Mouse (Mus musculus) limb, embryonic 14.5 days (tissue): ENCODE results near the gene Chst3. TPM values are rescaled to one million over a fixed set of nuclear protein-coding genes. Genes with fewer than 3 reads are reported as not detected.
"Not testable (repeated sequence)": the region's sequence is repeated elsewhere in the genome, so short reads cannot be mapped to it uniquely, and the experiment has no call there.

Source experiments
- ATAC-seq: fragments of 200-750 bp; cut with Nextera tagmentation; 2 replicates; pipeline ENCODE4 v1.8.0; 2017; ENCODE audit warnings: low read depth, moderate number of reproducible peaks, moderate TSS enrichment; ENCODE audit not compliant: low FRiP score
- DNase-seq: peaks from one replicate; pipeline ENCODE4 v3.0.0-alpha.2; 2015; ENCODE audit warnings: low spot score
- H3K27ac ChIP-seq: fragments of 300-500 bp; sonication (generic); replicated peaks from 2 replicates; pipeline ENCODE4 v1.5.1; 2014; ENCODE audit warnings: low read depth, mild to moderate bottlenecking, low read length, moderate library complexity, mixed read lengths
- H3K27me3 ChIP-seq: fragments of 300-500 bp; sonication (generic); 2 replicates; pipeline ENCODE4 v1.6.1; 2014; ENCODE audit warnings: low read length, mixed read lengths; ENCODE audit not compliant: control insufficient read depth, insufficient read depth
- H3K36me3 ChIP-seq: fragments of 300-500 bp; sonication (generic); 2 replicates; pipeline ENCODE4 v1.6.1; 2014; ENCODE audit warnings: mild to moderate bottlenecking, low read length, moderate library complexity, mixed read lengths; ENCODE audit not compliant: control insufficient read depth, insufficient read depth
- H3K4me1 ChIP-seq: fragments of 300-500 bp; sonication (generic); 2 replicates; pipeline ENCODE4 v1.6.1; 2014; ENCODE audit warnings: antibody characterized with exemption, low read length, mixed read lengths; ENCODE audit not compliant: control insufficient read depth, insufficient read depth
- H3K4me2 ChIP-seq: fragments of 300-500 bp; sonication (generic); replicated peaks from 2 replicates; pipeline ENCODE4 v1.6.1; 2014; ENCODE audit warnings: low read depth, mild to moderate bottlenecking, low read length, moderate library complexity; ENCODE audit not compliant: severe bottlenecking
- H3K4me3 ChIP-seq: fragments of 300-500 bp; sonication (generic); replicated peaks from 2 replicates; pipeline ENCODE4 v1.5.1; 2014; ENCODE audit warnings: low read length
- H3K9ac ChIP-seq: fragments of 300-500 bp; sonication (generic); 2 replicates; pipeline ENCODE4 v1.6.1; 2014; ENCODE audit warnings: mild to moderate bottlenecking, low read depth, low read length, moderate library complexity; ENCODE audit not compliant: severe bottlenecking
- H3K9me3 ChIP-seq: fragments of 300-500 bp; sonication (generic); 2 replicates; pipeline ENCODE4 v1.6.1; 2016; ENCODE audit warnings: low read length; ENCODE audit not compliant: control insufficient read depth
- POLR2A ChIP-seq: fragments of 200-500 bp; IDR thresholded peaks from 2 replicates; pipeline ENCODE4 v1.8.0; 2012; ENCODE audit warnings: inconsistent platforms, mild to moderate bottlenecking, moderate library complexity, borderline replicate concordance; ENCODE audit not compliant: insufficient read depth, insufficient read length; ENCODE audit errors: extremely low read depth
- WGBS: fragments of 180-500 bp; shearing (Covaris S2); extraction: QIAGEN DNeasy Blood & Tissue Kit; methylation state at CpG from one replicate; pipeline ENCODE4 v1.1.7; 2014; 5-methylcytosine and 5-hydroxymethylcytosine counted together
- polyA plus RNA-seq, 2 experiments: library from polyadenylated mRNA; depleted of rRNA in 1 of 2; stranded (reverse) in 1 of 2; unstranded in 1 of 2; fragments of >200 nt; fragmentation: Nextera tagmentation in 1 of 2; extraction: Ambion mirVana in 1 of 2; gene quantifications; 2 replicates each; pipeline versions ENCODE4 v1.2.1 to v1.2.3; 2012 to 2014

Gene Chst3
- polyA plus RNA-seq, 2 experiments = 2.0 to 7.7 TPM

DNA sequence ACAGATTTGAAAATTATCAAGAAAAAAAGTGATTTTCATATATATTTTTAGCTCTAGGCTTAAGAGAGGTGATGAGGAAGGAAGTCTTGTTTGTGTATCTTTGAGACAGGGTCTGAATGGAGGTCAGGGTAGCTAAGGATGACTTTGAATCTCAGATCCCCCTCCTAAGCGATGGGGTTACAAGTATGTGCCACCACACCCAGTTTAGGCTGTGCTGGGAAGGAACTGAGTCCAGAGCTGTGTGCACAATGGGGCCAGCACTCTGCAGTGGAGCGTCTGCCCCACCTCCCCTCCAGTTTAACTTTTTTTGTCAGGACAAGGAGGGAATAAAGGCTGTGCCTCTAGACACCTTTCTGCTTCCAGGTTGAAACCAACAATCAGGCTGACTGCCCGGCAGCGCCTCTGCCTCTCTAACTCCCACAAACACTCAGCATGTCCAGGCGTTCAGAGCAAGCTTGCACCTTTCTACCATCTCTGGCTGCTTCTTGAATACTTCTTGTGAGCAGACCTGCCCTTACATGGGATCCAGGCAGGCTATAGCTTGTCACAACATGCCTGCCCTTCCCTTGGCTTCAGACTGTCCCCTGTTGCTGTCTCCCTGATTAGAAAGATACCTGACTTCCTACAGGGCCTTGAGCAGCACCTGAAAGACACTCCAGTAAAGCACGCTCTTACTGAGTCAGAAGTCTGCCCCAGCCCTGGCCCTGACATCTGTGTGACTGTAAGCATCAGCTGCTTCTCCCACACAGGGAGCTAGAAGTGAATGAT, 11.4 kb upstream of the Chst3 start:
- Histone ChIP-seq H3K4me2 (no peak overlapping the region), H3K9ac (no peak overlapping the region), H3K9me3 (no peaks in the 10 kb centered on the region), H3K27me3 (no peaks in the 10 kb centered on the region), H3K4me1 (no peaks in the 10 kb centered on the region), H3K4me3 (no peak overlapping the region), H3K36me3 (no peaks in the 10 kb centered on the region), H3K27ac (no peak overlapping the region)
- DNase-seq (no peak), ATAC-seq (no peak)
- TF ChIP-seq POLR2A = no peak
- 62% methylated on average over 6 of the region's 6 CpGs for WGBS

DNA sequence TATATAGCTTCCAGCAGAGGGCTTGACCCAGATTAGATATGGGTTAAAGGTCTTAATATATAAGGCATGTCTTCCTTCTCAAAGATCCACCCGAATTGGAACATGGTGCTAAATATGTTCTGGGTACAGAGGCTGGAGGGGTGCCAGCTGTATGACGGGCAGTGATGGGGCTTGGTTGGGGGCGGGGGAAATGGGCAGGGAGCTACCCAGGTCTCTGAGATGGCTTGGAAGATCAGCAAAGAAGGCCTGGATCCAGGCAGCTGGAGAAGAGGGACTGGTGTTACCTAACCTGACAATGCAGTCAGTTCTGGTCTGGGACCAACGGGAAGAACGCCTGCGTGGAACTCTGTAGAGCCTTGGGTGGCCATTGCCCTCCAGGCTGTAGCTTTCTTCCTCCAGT, 10.1 kb upstream of the Chst3 start:
- Histone ChIP-seq H3K9me3 (no peaks in the 10 kb centered on the region), H3K27me3 (no peaks in the 10 kb centered on the region), H3K4me2 (no peak overlapping the region), H3K4me1 (no peaks in the 10 kb centered on the region), H3K36me3 (no peaks in the 10 kb centered on the region), H3K9ac (no peak overlapping the region), H3K4me3 (no peak overlapping the region), H3K27ac (no peak overlapping the region)
- ATAC-seq (no peak), DNase-seq (no peak)
- 91% methylated on average over 6 of the region's 6 CpGs for WGBS
- TF ChIP-seq POLR2A = no peak

DNA sequence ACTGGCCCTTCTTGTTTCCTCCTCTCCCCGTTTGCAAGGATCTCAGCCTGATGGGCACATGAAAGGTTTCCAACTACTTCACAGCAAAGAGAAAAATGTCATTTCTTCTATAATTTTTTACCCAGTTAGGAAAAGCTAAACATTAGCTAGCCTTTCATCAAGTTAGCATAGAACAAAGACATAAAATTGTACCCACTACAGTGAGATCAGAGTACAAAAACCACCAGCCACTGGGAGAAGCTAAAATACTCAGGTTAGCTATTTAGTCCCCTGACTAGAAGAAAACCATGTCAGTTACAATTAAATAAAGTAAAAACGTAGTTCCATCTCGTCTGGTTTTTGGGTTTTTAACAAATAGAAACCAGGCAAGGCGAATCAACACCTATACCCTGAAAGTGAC, 8.6 kb upstream of the Chst3 start:
- no peaks in the 10 kb centered on the region for H3K9me3 ChIP-seq
- no peak overlapping the region for H3K4me3 ChIP-seq
- DNase-seq (no peak), ATAC-seq (no peak)
- TF ChIP-seq POLR2A = no peak
- no peaks in the 10 kb centered on the region for H3K4me1 ChIP-seq
- no peaks in the 10 kb centered on the region for H3K36me3 ChIP-seq
- 63% methylated on average over 4 of the region's 4 CpGs for WGBS
- H3K27ac ChIP-seq = no peak overlapping the region
- H3K9ac ChIP-seq = no peak overlapping the region
- no peaks in the 10 kb centered on the region for H3K27me3 ChIP-seq
- H3K4me2 ChIP-seq = no peak overlapping the region

DNA sequence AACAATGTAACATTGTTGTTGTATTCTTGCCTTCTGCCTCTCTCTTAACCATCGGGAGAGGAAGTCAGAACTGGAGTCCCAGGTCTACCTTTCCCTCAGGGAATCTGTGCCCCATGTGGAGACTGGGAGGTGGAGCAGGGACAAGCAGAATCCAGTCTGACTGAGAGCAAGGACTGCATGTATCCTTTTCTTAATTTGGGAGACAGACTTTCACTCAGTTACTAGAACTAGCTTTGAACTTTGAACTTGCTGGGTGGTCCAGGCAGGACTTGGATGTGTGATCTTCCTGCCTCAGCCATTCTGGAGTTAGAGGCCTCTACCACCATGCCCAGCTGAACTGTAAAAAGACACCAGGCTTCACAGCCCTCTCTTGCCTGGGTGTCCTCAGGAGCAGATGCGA, 5.5 kb upstream of the Chst3 start:
- TF ChIP-seq POLR2A = no peak
- no peak for DNase-seq
- WGBS = 60% methylated on average over 2 of the region's 2 CpGs

DNA sequence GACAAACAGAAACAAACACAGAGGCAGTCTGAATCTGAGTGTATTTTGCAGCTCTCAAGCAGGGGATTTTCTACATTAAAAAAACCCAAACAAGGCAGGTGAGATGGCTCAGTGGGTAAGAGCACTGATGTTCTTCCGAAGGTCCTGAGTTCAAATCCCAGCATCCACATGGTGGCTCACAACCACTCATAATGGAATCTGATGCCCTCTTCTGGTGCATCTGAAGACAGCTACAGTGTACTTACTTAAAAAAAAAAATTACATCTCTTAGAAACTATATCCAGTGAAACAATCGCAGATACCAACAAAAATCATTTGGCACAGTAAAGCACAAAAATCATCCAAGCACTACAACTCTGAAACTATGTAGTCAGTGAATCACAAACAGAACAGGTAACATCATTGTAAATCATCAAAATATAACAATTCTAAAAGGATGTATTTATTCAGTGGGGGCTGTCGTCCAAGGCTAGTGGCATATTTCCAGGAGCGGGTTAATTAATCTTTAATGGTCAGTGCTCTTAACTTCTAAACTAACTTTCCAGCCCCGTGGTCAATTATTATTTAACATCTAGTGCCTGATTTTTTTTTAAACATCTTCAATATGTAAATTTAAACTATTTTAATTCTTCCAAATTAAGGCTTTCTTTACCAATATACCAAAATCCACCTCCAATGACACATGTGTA, 2.7 kb upstream of the Chst3 start:
- H3K4me3 ChIP-seq, H3K4me2 ChIP-seq, H3K9me3 ChIP-seq, H3K27ac ChIP-seq, H3K36me3 ChIP-seq, H3K27me3 ChIP-seq, DNase-seq, H3K9ac ChIP-seq, ATAC-seq: not testable (repeated sequence)
- H3K4me1 ChIP-seq = peaks cover 20% of the 10 kb centered on the region
- WGBS = 87% methylated on average over 5 of the region's 5 CpGs

More for the DNA sequence above, 5.5 kb upstream of the Chst3 start:
- no peak overlapping the region for H3K4me2 ChIP-seq
- no peak overlapping the region for H3K27ac ChIP-seq
- H3K4me3 ChIP-seq = no peak overlapping the region
- no peaks in the 10 kb centered on the region for H3K9me3 ChIP-seq
- H3K27me3 ChIP-seq = no peaks in the 10 kb centered on the region
- no peak overlapping the region for H3K9ac ChIP-seq
- ATAC-seq = no peak
- no peaks in the 10 kb centered on the region for H3K36me3 ChIP-seq
- peaks cover 6% of the 10 kb centered on the region for H3K4me1 ChIP-seq
